Mouse (Mus musculus): ENCODE data around the gene Gm37240. TPM values are rescaled to one million over a fixed set of nuclear protein-coding genes. Genes with fewer than 3 reads are reported as not detected.
A peak's percentile ranks its signal among the peaks of the same experiment; 100 is the strongest.

Gm37240 gene
- polyA plus RNA-seq, 1 experiment from 2014 or later, result 15.1 TPM

- Histone ChIP-seq H3K36me3 (ENCODE audit: control insufficient read depth, insufficient read depth, low read length) (no peaks in the 10 kb centered on the region), H3K27me3 (ENCODE audit: control insufficient read depth, insufficient read depth, low read length) (no peaks in the 10 kb centered on the region), H3K4me3 (ENCODE audit: low read length) (no peak overlapping the region), H3K4me1 (ENCODE audit: control insufficient read depth, insufficient read depth, low read length) (peaks cover 5% of the 10 kb centered on the region; the same call in 1 of the 2 replicates), H3K9ac (ENCODE audit: low read depth, low read length) (no peak overlapping the region), H3K9me3 (ENCODE audit: control insufficient read depth, low read length) (no peaks in the 10 kb centered on the region), H3K27ac (ENCODE audit: low read depth, low read length) (no peak overlapping the region), H3K4me2 (replicated peaks; ENCODE audit: low read depth, low read length) (no peak overlapping the region)
- ATAC-seq (ENCODE audit: low FRiP score, low TSS enrichment), result no peak
- WGBS, result 58% methylated on average over 4 of the region's 4 CpGs
These were observed 1194.6 kb downstream of the Gm37240 start for GRCm38 (mm10) chr3:84692647-84693199.

- Histone ChIP-seq H3K4me3 (ENCODE audit: low read length) (no peak overlapping the region), H3K4me1 (ENCODE audit: control insufficient read depth, insufficient read depth, low read length) (no peaks in the 10 kb centered on the region), H3K4me2 (replicated peaks; ENCODE audit: low read depth, low read length) (no peak overlapping the region), H3K36me3 (ENCODE audit: control insufficient read depth, insufficient read depth, low read length) (no peaks in the 10 kb centered on the region), H3K27me3 (ENCODE audit: control insufficient read depth, insufficient read depth, low read length) (no peaks in the 10 kb centered on the region), H3K27ac (ENCODE audit: low read depth, low read length) (no peak overlapping the region), H3K9me3 (ENCODE audit: control insufficient read depth, low read length) (no peaks in the 10 kb centered on the region), H3K9ac (ENCODE audit: low read depth, low read length) (no peak overlapping the region)
- WGBS, result 71% methylated on average over 7 of the region's 7 CpGs
- ATAC-seq (ENCODE audit: low FRiP score, low TSS enrichment), result no peak
These were observed 1197.1 kb downstream of the Gm37240 start for GRCm38 (mm10) chr3:84690091-84690771.

GRCm38 (mm10) chr3:84689656-84690055 lies 1197.7 kb downstream of the Gm37240 start:
- H3K4me2 ChIP-seq (replicated peaks; ENCODE audit: low read depth, low read length), result no peak overlapping the region
- ATAC-seq (ENCODE audit: low FRiP score, low TSS enrichment), result no peak
- 71% methylated on average over 2 of the region's 2 CpGs for WGBS
- H3K9me3 ChIP-seq (ENCODE audit: control insufficient read depth, low read length), result no peaks in the 10 kb centered on the region
- H3K27me3 ChIP-seq (ENCODE audit: control insufficient read depth, insufficient read depth, low read length), result no peaks in the 10 kb centered on the region
- H3K27ac ChIP-seq (ENCODE audit: low read depth, low read length), result no peak overlapping the region
- H3K36me3 ChIP-seq (ENCODE audit: control insufficient read depth, insufficient read depth, low read length), result no peaks in the 10 kb centered on the region
- H3K4me1 ChIP-seq (ENCODE audit: control insufficient read depth, insufficient read depth, low read length), result no peaks in the 10 kb centered on the region
- no peak overlapping the region for H3K9ac ChIP-seq (ENCODE audit: low read depth, low read length)
- no peak overlapping the region for H3K4me3 ChIP-seq (ENCODE audit: low read length)

GRCm38 (mm10) chr3:84688176-84688575 lies 1199.1 kb downstream of the Gm37240 start:
- H3K9ac ChIP-seq (ENCODE audit: low read depth, low read length), result no peak overlapping the region
- H3K27ac ChIP-seq (ENCODE audit: low read depth, low read length), result no peak overlapping the region
- no peaks in the 10 kb centered on the region for H3K4me1 ChIP-seq (ENCODE audit: control insufficient read depth, insufficient read depth, low read length)
- H3K27me3 ChIP-seq (ENCODE audit: control insufficient read depth, insufficient read depth, low read length), result no peaks in the 10 kb centered on the region
- H3K36me3 ChIP-seq (ENCODE audit: control insufficient read depth, insufficient read depth, low read length), result no peaks in the 10 kb centered on the region
- ATAC-seq (ENCODE audit: low FRiP score, low TSS enrichment), result no peak
- no peak overlapping the region for H3K4me2 ChIP-seq (replicated peaks; ENCODE audit: low read depth, low read length)
- no peaks in the 10 kb centered on the region for H3K9me3 ChIP-seq (ENCODE audit: control insufficient read depth, low read length)
- no peak overlapping the region for H3K4me3 ChIP-seq (ENCODE audit: low read length)
- 56% methylated on average over 5 of the region's 5 CpGs for WGBS

GRCm38 (mm10) chr3:84687488-84687846 lies 1199.9 kb downstream of the Gm37240 start:
- Histone ChIP-seq H3K4me1 (ENCODE audit: control insufficient read depth, insufficient read depth, low read length) (no peaks in the 10 kb centered on the region), H3K27me3 (ENCODE audit: control insufficient read depth, insufficient read depth, low read length) (no peaks in the 10 kb centered on the region), H3K27ac (ENCODE audit: low read depth, low read length) (no peak overlapping the region), H3K9ac (ENCODE audit: low read depth, low read length) (no peak overlapping the region), H3K4me3 (ENCODE audit: low read length) (no peak overlapping the region), H3K36me3 (ENCODE audit: control insufficient read depth, insufficient read depth, low read length) (no peaks in the 10 kb centered on the region), H3K4me2 (replicated peaks; ENCODE audit: low read depth, low read length) (no peak overlapping the region), H3K9me3 (ENCODE audit: control insufficient read depth, low read length) (no peaks in the 10 kb centered on the region)
- no peak for ATAC-seq (ENCODE audit: low FRiP score, low TSS enrichment)
- WGBS, result 75% methylated on average over 2 of the region's 2 CpGs

- no peaks in the 10 kb centered on the region for H3K36me3 ChIP-seq (ENCODE audit: control insufficient read depth, insufficient read depth, low read length)
- H3K27me3 ChIP-seq (ENCODE audit: control insufficient read depth, insufficient read depth, low read length), result no peaks in the 10 kb centered on the region
- no peak overlapping the region for H3K4me3 ChIP-seq (ENCODE audit: low read length)
- no peak overlapping the region for H3K27ac ChIP-seq (ENCODE audit: low read depth, low read length)
- H3K9ac ChIP-seq (ENCODE audit: low read depth, low read length), result no peak overlapping the region
- 0 out of 2 replicates have a peak, but pooled peaks have one; percentile 39 for ATAC-seq (ENCODE audit: low FRiP score, low TSS enrichment)
- H3K4me2 ChIP-seq (replicated peaks; ENCODE audit: low read depth, low read length), result no peak overlapping the region
- H3K9me3 ChIP-seq (ENCODE audit: control insufficient read depth, low read length), result no peaks in the 10 kb centered on the region
- 68% methylated on average over 7 of the region's 7 CpGs for WGBS
- H3K4me1 ChIP-seq (ENCODE audit: control insufficient read depth, insufficient read depth, low read length), result no peaks in the 10 kb centered on the region
These were observed 1200.4 kb downstream of the Gm37240 start for GRCm38 (mm10) chr3:84686799-84687487.

- WGBS, result 94% methylated on average over 2 of the region's 2 CpGs
- Histone ChIP-seq H3K4me2 (replicated peaks; ENCODE audit: low read depth, low read length) (no peak overlapping the region), H3K27me3 (ENCODE audit: control insufficient read depth, insufficient read depth, low read length) (no peaks in the 10 kb centered on the region), H3K9ac (ENCODE audit: low read depth, low read length) (no peak overlapping the region), H3K9me3 (ENCODE audit: control insufficient read depth, low read length) (no peaks in the 10 kb centered on the region), H3K36me3 (ENCODE audit: control insufficient read depth, insufficient read depth, low read length) (no peaks in the 10 kb centered on the region), H3K4me3 (ENCODE audit: low read length) (no peak overlapping the region), H3K27ac (ENCODE audit: low read depth, low read length) (no peak overlapping the region), H3K4me1 (ENCODE audit: control insufficient read depth, insufficient read depth, low read length) (no peaks in the 10 kb centered on the region)
- ATAC-seq (ENCODE audit: low FRiP score, low TSS enrichment), result no peak
These were observed 1201.0 kb downstream of the Gm37240 start for GRCm38 (mm10) chr3:84686294-84686672.

- Histone ChIP-seq H3K4me2 (replicated peaks; ENCODE audit: low read depth, low read length) (no peak overlapping the region), H3K27ac (ENCODE audit: low read depth, low read length) (no peak overlapping the region), H3K4me1 (ENCODE audit: control insufficient read depth, insufficient read depth, low read length) (no peaks in the 10 kb centered on the region), H3K4me3 (ENCODE audit: low read length) (no peak overlapping the region), H3K27me3 (ENCODE audit: control insufficient read depth, insufficient read depth, low read length) (no peaks in the 10 kb centered on the region), H3K9me3 (ENCODE audit: control insufficient read depth, low read length) (no peaks in the 10 kb centered on the region), H3K9ac (ENCODE audit: low read depth, low read length) (no peak overlapping the region), H3K36me3 (ENCODE audit: control insufficient read depth, insufficient read depth, low read length) (no peaks in the 10 kb centered on the region)
- 78% methylated on average over 8 of the region's 8 CpGs for WGBS
- no peak for ATAC-seq (ENCODE audit: low FRiP score, low TSS enrichment)
These were observed 1201.5 kb downstream of the Gm37240 start for GRCm38 (mm10) chr3:84685662-84686293.

GRCm38 (mm10) chr3:84683788-84684187 lies 1203.5 kb downstream of the Gm37240 start:
- no peak for ATAC-seq (ENCODE audit: low FRiP score, low TSS enrichment)
- no peaks in the 10 kb centered on the region for H3K27me3 ChIP-seq (ENCODE audit: control insufficient read depth, insufficient read depth, low read length)
- 92% methylated on average over 6 of the region's 6 CpGs for WGBS
- no peaks in the 10 kb centered on the region for H3K9me3 ChIP-seq (ENCODE audit: control insufficient read depth, low read length)
- H3K27ac ChIP-seq (ENCODE audit: low read depth, low read length), result no peak overlapping the region
- H3K9ac ChIP-seq (ENCODE audit: low read depth, low read length), result no peak overlapping the region
- H3K4me1 ChIP-seq (ENCODE audit: control insufficient read depth, insufficient read depth, low read length), result no peaks in the 10 kb centered on the region
- H3K36me3 ChIP-seq (ENCODE audit: control insufficient read depth, insufficient read depth, low read length), result no peaks in the 10 kb centered on the region
- H3K4me2 ChIP-seq (replicated peaks; ENCODE audit: low read depth, low read length), result no peak overlapping the region
- no peak overlapping the region for H3K4me3 ChIP-seq (ENCODE audit: low read length)
